Mouse (Mus musculus) midbrain, postnatal 0 days (tissue): ENCODE measurements at regions not wholly inside any gene's neighbourhood (a gene's known extent, or its start where the extent isn't known, plus 50 kb on each side); places are given as distances from the start of the nearest gene placed in this dataset.

ENCODE experiments used
- ATAC-seq: fragments of 200-750 bp; cut with Nextera tagmentation; 2 replicates; pipeline ENCODE4 v1.8.0; 2017; ENCODE audit warnings: moderate number of reproducible peaks, mild to moderate bottlenecking, moderate TSS enrichment, moderate library complexity; ENCODE audit not compliant: low FRiP score
- DNase-seq: peaks from one replicate; pipeline ENCODE4 v3.0.0-alpha.2; 2015; ENCODE audit warnings: low spot score
- H3K27ac ChIP-seq: fragments of 300-500 bp; sonication (generic); 2 replicates; pipeline ENCODE4 v1.5.1; 2014; ENCODE audit warnings: low read depth, mild to moderate bottlenecking, low read length, mixed read lengths
- H3K27me3 ChIP-seq: fragments of 300-500 bp; sonication (generic); 2 replicates; pipeline ENCODE4 v1.6.1; 2014; ENCODE audit warnings: low read length, control low read depth, mixed read lengths; ENCODE audit not compliant: insufficient read depth
- H3K36me3 ChIP-seq: fragments of 300-500 bp; sonication (generic); 2 replicates; pipeline ENCODE4 v1.6.1; 2014; ENCODE audit warnings: low read length, control low read depth, mixed read lengths; ENCODE audit not compliant: insufficient read depth
- H3K4me1 ChIP-seq: fragments of 300-500 bp; sonication (generic); 2 replicates; pipeline ENCODE4 v1.6.1; 2014; ENCODE audit warnings: mild to moderate bottlenecking, control low read depth, antibody characterized with exemption, low read length, mixed read lengths; ENCODE audit not compliant: insufficient read depth
- H3K4me2 ChIP-seq: fragments of 300-500 bp; sonication (generic); 2 replicates; pipeline ENCODE4 v1.6.1; 2014; ENCODE audit warnings: low read depth, mild to moderate bottlenecking, low read length, mixed read lengths; ENCODE audit not compliant: poor library complexity, severe bottlenecking
- H3K4me3 ChIP-seq: fragments of 300-500 bp; sonication (generic); 2 replicates; pipeline ENCODE4 v1.5.1; 2014; ENCODE audit warnings: low read depth, mild to moderate bottlenecking, low read length, moderate library complexity
- H3K9ac ChIP-seq: fragments of 300-500 bp; sonication (generic); replicated peaks from 2 replicates; pipeline ENCODE4 v1.6.1; 2014; ENCODE audit warnings: mild to moderate bottlenecking, low read length, moderate library complexity, mixed read lengths; ENCODE audit not compliant: poor library complexity, severe bottlenecking
- H3K9me3 ChIP-seq: fragments of 300-500 bp; sonication (generic); 2 replicates; pipeline ENCODE4 v1.6.1; 2016; ENCODE audit warnings: low read length, control low read depth
- CTCF ChIP-seq: IDR thresholded peaks from 2 replicates; pipeline ENCODE4 v1.5.1; 2016; ENCODE audit warnings: antibody characterized with exemption, mild to moderate bottlenecking
- WGBS: fragments of 180-500 bp; shearing (Covaris S2); extraction: QIAGEN DNeasy Blood & Tissue Kit; methylation state at CpG from one replicate; pipeline ENCODE4 v1.1.7; 2014; 5-methylcytosine and 5-hydroxymethylcytosine counted together

GRCm38 (mm10) chr3:47498016-47498415, 1050.0 kb upstream of the Pabpc4l start:
- ATAC-seq, result no peak
- no peak overlapping the region for H3K27ac ChIP-seq
- no peak for TF ChIP-seq CTCF
- H3K9ac ChIP-seq, result no peak overlapping the region
- no peaks in the 10 kb centered on the region for H3K27me3 ChIP-seq
- H3K4me3 ChIP-seq, result no peak overlapping the region
- H3K9me3 ChIP-seq, result no peaks in the 10 kb centered on the region
- WGBS, result 47% methylated on average over 2 of the region's 2 CpGs
- no peaks in the 10 kb centered on the region for H3K36me3 ChIP-seq
- H3K4me2 ChIP-seq, result no peak overlapping the region
- H3K4me1 ChIP-seq, result no peaks in the 10 kb centered on the region
- peak; percentile 6 for DNase-seq

GRCm38 (mm10) chr3:47471286-47471685, 1023.3 kb upstream of the Pabpc4l start:
- WGBS, result 75% methylated on average over 1 of the region's 1 CpGs
- no peaks in the 10 kb centered on the region for H3K27me3 ChIP-seq
- no peaks in the 10 kb centered on the region for H3K9me3 ChIP-seq
- no peak for DNase-seq
- no peaks in the 10 kb centered on the region for H3K36me3 ChIP-seq
- no peak overlapping the region for H3K4me3 ChIP-seq
- H3K9ac ChIP-seq, result no peak overlapping the region
- TF ChIP-seq CTCF, result no peak
- no peak overlapping the region for H3K27ac ChIP-seq
- H3K4me1 ChIP-seq, result no peaks in the 10 kb centered on the region
- H3K4me2 ChIP-seq, result no peak overlapping the region
- no peak for ATAC-seq

- ATAC-seq, result no peak
- H3K27ac ChIP-seq, result no peak overlapping the region
- H3K4me3 ChIP-seq, result no peak overlapping the region
- H3K9me3 ChIP-seq, result no peaks in the 10 kb centered on the region
- no peak for DNase-seq
- no peak overlapping the region for H3K9ac ChIP-seq
- no peak for TF ChIP-seq CTCF
- H3K4me1 ChIP-seq, result no peaks in the 10 kb centered on the region
- 51% methylated on average over 2 of the region's 2 CpGs for WGBS
- H3K4me2 ChIP-seq, result no peak overlapping the region
- H3K27me3 ChIP-seq, result no peaks in the 10 kb centered on the region
- H3K36me3 ChIP-seq, result no peaks in the 10 kb centered on the region
These were observed 1021.8 kb upstream of the Pabpc4l start for GRCm38 (mm10) chr3:47469860-47470259.

- ATAC-seq, result no peak
- H3K27ac ChIP-seq, result no peak overlapping the region
- H3K4me2 ChIP-seq, result no peak overlapping the region
- H3K4me3 ChIP-seq, result no peak overlapping the region
- no peaks in the 10 kb centered on the region for H3K27me3 ChIP-seq
- no peaks in the 10 kb centered on the region for H3K4me1 ChIP-seq
- TF ChIP-seq CTCF, result no peak
- H3K9ac ChIP-seq, result no peak overlapping the region
- no peak for DNase-seq
- H3K9me3 ChIP-seq, result no peaks in the 10 kb centered on the region
- WGBS, result 69% methylated on average over 1 of the region's 1 CpGs
- H3K36me3 ChIP-seq, result no peaks in the 10 kb centered on the region
These were observed 1015.5 kb upstream of the Pabpc4l start for GRCm38 (mm10) chr3:47463556-47463955.

GRCm38 (mm10) chr3:47450026-47450425, 1002.0 kb upstream of the Pabpc4l start:
- Histone ChIP-seq H3K4me1 (no peaks in the 10 kb centered on the region), H3K9me3 (no peaks in the 10 kb centered on the region; the same call in 1 of the 2 replicates), H3K9ac (no peak overlapping the region), H3K4me2 (no peak overlapping the region), H3K4me3 (no peak overlapping the region), H3K36me3 (no peaks in the 10 kb centered on the region), H3K27me3 (no peaks in the 10 kb centered on the region), H3K27ac (no peak overlapping the region)
- DNase-seq, result no peak
- TF ChIP-seq CTCF, result no peak
- WGBS, result 66% methylated on average over 2 of the region's 2 CpGs
- ATAC-seq, result no peak

GRCm38 (mm10) chr3:47440403-47440802, 992.4 kb upstream of the Pabpc4l start:
- TF ChIP-seq CTCF, result no peak
- ATAC-seq, result no peak
- H3K4me2 ChIP-seq, result no peak overlapping the region
- no peaks in the 10 kb centered on the region for H3K4me1 ChIP-seq
- 93% methylated on average over 1 of the region's 1 CpGs for WGBS
- H3K9ac ChIP-seq, result no peak overlapping the region
- no peak overlapping the region for H3K27ac ChIP-seq
- no peaks in the 10 kb centered on the region for H3K36me3 ChIP-seq
- H3K27me3 ChIP-seq, result no peaks in the 10 kb centered on the region
- DNase-seq, result no peak
- H3K9me3 ChIP-seq, result no peaks in the 10 kb centered on the region
- no peak overlapping the region for H3K4me3 ChIP-seq
